Mouse (Mus musculus) kidney, adult 11 months (tissue): ENCODE measurements around the gene Calm2.

Experiments
- DNase-seq: peaks from one replicate; pipeline ENCODE4 v3.0.0; 2022

Gene Calm2

DNA sequence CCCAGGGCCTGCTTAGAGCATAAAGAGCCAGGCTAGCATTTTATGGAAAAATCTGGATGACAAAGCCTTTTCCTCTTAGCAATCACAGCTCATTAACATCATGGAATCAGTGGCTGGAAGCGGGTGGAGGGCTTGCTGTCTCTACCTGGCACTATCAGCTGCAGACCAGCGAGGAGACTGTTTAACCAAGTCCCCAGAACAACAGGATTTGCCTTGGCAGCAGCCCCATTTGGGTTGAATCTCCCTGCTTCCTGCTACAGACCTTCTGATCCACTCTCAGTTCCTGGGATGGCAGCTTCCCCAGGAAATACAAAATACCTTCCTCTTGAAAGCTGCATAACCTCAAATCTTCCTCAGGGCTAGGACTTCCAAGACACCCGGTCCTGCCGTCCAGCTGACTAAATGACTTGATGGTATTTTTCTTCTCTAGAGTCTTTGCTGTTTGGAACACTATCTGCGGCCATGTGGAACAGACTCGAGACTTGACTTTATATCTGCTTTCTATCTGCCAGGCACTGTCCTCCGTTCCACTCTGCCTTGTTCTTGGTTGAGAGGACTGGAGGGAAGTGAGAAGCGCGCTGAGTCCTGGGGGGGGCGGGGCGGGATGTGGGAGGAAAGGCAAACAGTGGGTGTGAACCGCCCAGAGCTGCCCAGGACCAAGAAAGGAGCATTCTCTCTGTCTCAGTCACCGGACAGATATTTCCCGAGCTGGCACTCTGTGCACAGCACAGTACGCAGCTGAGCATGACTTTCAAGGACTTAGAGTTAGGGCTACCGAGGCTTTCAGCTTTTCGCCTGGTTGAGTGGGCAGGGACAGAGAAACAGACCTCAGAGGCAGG lies 12.4 kb upstream of the Calm2 start:
- peak; percentile 51 for DNase-seq

DNA sequence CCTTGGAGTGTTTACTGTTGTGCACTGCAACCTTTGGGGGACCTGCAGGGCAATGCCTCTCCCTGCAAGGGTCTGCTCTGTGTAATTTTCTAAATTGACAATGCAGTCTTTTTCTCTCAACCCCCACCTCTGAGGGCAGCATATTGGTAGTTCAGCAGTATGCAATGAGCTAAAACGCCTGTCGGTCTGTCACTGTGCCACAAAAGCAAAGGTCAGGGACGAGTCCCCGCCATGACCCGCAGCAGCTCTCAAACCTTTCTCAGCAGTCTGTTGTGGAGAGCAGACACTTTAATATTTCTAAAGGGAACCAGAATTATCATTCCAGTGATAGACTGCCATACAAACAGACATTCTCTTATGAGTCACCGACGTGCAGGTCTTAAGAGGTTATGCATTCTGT lies 11.2 kb upstream of the Calm2 start:
- DNase-seq: no peak

- DNase-seq: no peak
Measured at GRCm38 (mm10) chr17:87454121-87454520, 7.4 kb upstream of the Calm2 start.

DNA sequence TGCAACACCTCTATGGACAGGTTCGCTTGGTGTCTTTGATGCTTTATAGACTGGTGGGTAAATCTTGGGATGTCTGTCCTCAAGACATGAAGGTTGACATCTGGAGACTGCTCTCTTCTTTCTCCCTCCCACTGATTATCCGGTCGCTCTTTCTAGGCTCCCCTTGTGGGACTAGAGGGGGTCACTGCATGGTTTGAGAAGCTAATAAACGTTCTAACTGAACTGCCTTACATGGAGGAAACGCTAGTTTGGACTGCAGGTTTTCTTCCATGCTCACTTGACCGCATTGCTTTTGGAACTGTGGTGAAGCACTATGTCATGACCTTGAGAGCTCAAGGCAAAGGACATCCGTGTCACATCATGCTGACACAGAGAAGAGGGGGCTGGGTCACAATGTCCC lies 6.6 kb upstream of the Calm2 start:
- DNase-seq: no peak

GRCm38 (mm10) chr17:87448881-87449280 lies 2.1 kb upstream of the Calm2 start:
- DNase-seq: no peak

DNA sequence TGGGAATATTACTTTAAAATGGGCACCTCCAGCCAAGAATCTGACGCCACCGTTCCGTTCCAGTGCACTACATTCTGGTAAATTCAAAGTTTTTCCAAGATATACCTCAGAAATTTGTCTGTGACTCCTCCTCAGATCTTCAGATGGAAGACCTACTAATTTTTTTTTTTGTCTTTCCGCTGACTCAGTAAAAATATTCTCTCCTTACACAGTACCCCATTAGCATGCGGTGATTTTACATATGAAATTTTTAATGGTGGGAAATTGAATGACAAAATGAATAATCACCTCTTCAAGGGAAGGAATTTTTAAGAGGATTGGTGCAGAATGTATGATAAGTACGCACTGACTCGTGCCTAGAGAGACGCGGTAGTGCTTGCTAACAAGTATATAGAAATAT lies 1.6 kb upstream of the Calm2 start:
- no peak for DNase-seq

GRCm38 (mm10) chr17:87447612-87448200 lies 971 bp upstream of the Calm2 start:
- no peak for DNase-seq

DNA sequence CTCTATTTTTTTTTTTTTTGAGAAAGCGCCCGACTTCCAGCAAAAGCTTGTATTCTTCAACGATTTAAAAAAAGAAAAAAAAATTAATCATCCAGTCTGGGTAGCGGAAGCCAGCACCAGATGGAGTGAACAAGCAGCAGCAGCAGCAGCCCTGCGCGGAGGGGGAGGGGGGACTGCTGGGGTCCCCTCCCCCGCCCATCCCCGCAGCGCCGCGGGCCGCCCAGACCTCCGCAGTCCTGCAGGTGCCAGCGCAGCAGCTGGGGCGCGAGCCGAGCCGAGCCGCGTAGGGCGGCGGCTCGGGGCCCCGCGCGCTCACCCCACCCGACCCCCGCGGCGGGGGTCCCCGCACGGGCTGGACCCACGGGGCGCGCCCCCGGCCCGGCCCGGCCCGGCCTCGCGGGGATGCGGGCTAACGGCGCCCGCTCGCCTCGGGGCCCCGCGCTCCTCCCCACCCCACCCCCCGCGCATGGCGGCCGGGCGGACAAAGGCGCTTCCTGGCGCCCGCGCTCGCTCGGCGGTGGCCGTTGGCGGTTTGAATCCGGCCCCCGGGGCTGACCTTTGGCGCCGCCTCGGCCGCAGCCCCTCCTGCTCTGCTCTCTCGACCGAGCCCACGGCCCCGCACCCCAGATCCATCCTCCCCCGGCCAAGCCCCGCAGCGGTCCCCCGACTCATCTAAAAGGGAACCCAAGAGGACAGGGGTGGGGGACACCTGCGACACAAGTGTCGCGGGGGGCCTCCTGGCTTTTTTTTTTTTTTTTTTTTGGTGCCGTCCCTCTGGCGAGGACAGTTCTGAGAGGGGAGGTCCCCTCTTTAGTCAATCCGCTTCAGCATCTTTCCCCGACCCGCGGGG lies 593 bp downstream of the Calm2 start:
- DNase-seq: no peak

GRCm38 (mm10) chr17:87445337-87445916 lies 1.3 kb downstream of the Calm2 start:
- no peak for DNase-seq

GRCm38 (mm10) chr17:87444763-87445162 lies 2.0 kb downstream of the Calm2 start:
- DNase-seq: no peak

DNA sequence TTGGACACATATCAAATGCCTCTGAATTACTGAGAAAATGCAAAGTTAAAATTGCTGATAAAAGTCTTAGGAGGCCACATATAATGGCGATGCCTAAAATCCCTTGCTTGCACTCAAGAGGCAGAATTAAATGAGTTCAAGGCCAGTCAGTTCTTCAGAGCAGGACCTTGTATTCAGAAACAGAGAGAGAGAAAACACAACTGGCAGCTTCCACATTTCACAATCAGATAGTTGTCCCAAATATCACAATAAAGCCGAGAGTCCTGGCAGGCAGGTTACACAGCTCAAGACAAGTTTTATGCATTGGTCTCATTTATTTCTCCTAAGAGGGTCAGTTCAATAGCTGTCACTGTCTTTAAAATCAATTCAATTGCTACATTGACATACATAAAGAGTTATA lies 5.2 kb downstream of the Calm2 start:
- DNase-seq: no peak

- no peak for DNase-seq
Measured at GRCm38 (mm10) chr17:87439441-87439840, 7.3 kb downstream of the Calm2 start.

DNA sequence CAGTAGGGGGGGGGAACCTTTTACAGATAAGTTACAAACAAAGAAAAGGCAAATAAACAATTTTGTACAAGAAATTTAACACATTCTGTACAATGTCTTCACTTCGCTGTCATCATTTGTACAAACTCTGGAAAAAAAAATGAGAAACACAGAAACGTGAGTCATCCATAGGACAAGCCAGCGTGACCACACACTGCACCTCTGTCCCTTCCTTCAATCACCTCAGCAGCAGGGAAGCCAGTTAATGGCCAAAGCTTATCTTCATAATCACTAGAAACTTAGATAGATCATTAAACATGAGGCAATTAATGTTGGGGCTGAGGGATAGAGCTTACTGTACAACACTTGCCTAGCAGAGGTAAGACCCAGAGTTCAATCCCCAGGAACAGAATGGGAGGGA lies 12.8 kb downstream of the Calm2 start:
- no peak for DNase-seq

DNA sequence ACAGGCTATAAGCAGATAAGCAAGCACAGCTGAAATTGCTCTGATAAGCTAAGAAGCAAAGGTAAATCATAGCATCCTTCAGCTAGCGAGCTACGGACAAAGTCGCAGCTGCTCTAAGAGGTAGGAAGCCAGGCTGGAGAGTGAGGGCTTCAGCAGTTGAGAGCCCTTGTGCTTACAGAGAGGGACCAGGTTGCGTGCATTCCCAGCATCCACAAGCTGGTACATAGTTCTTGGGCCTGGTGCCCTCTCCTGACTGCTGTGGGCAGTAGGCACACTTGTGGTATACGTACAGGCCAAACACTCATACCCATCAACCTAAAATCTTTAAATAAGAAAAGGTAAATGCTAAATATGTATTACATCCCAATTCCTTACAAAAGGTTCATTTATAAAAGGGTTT lies 14.0 kb downstream of the Calm2 start:
- DNase-seq: no peak

GRCm38 (mm10) chr17:87432314-87432713 lies 14.4 kb downstream of the Calm2 start:
- no peak for DNase-seq

DNA sequence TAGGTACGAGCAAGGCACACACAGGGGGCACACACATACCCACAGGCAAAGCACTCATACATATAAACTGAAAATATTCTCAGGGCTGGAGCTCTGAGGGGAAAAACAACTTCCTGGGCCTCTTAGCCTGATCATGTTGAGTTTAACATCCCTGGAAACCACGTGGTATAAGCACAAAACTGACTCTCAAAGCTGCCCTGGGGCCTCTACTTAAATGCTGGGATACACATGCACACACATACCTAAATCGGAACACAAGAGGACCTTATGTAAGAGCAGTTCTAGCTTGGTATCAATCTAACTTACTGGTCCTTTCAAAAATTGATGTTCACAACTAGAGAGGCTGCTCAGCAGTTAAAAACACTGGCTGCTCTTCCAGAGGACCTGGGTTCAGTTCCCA lies 17.3 kb downstream of the Calm2 start:
- DNase-seq: no peak

DNA sequence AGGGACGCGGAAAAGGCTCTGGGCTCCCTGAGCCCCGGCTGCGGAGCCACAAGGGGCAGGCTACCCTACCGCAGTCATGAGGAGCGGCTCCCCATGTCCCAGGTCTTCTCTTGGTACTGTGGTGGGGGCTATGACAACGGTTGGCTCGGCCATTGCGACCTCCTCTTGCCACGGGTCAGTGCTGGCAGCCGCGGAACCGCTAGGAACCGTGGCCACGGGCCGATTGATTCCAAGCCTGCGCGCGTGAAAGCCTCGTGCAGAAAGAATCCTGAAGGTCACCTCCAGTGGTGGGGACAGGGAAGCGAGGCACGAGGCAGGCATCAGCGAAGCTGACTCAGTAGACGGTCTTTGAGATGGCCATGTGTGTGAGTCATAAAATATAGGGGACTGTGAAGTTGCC lies 19.2 kb downstream of the Calm2 start, which contains the start of gene Stpg4:
TSS of gene Stpg4 (minus strand) at position 231 of the 400 bp plus-strand sequence.
- DNase-seq: no peak

DNA sequence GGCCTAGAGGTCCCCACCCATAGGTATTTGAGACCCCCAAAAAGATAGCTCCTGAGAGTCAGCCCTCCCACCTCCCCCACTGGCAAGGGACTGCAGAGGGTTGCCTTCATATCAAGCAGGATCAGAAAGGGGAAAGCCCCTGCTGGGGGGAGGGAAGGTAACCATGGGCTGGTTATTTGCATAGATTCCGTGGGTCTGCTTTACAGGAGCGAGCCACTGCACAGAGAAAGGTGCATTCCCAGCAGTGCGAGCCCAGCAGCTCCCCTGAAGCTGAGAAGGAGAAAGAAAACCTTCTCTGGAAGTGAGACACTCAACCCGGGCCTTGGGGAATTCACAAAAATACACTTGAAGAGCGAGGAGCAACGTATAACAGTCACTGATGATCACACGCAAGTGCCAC lies 28.7 kb downstream of the Calm2 start:
- DNase-seq: no peak

DNA sequence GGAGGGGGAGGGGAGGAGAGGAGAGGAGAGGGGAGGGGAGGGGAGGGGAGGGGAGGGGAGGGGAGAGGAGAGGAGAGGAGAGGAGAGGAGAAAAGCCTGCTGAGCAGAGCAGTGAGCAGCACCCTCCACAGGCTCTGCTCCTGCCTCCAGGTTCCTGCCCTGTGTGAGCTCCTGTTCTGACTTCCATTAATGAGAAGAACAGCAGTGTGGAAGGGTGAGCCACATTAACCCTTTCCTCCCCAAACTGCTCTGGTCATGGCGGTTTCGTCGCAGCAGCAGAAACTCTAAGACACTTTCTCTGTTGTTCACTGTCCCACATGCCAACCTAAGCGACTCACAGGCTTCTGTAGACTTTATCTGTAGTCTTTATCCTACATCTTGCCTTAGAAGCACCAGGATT lies 40.1 kb downstream of the Calm2 start:
- DNase-seq: no peak

- DNase-seq: no peak
Measured at GRCm38 (mm10) chr17:87405576-87405975, 41.2 kb downstream of the Calm2 start.

DNA sequence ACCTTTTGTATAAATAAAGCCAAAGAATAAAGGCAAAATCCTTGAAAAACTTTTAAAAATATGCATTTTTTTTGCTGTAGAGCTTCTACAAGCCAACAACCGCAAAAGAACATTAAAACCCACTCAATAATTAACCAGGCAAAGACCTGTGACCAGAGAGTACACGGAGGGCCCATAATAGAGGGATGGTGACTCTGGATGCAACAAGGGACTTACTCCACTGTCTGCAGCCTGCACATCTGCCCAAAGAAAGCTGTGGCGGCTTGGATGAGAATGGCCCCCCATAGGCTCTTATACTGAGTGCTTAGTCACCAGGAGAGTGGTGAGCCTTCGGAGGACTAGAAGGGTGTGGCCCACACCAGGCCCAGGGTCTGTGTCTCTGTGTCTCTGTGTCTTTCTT lies 43.3 kb downstream of the Calm2 start:
- DNase-seq: no peak

DNA sequence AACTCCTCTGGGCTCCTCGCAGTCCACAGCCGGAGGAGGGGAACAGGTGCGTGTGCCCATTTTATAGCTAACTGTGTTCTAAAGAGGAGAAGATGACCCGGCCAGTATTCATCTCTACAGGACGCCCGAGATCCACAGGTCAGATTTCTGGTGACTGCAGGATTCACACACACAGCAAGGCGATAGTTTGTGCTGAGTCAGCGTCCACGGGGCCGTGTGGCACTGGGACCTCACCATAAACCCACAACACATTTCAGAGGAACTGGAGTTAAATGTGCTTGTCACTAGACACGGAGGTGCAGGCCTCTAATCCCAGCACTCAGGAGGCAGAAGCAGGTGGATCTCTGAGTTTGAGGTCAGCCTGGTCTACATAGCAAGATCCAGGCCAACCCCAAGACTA lies 44.3 kb downstream of the Calm2 start:
- no peak for DNase-seq

GRCm38 (mm10) chr17:87397088-87397487 lies 49.6 kb downstream of the Calm2 start:
- DNase-seq: no peak
